Mouse (Mus musculus) embryonic facial prominence, embryonic 13.5 days (tissue): Measurements from ENCODE around the gene Fat4. TPM values are rescaled to one million over a fixed set of nuclear protein-coding genes. Genes with fewer than 3 reads are reported as not detected.
A peak's percentile ranks its signal among the peaks of the same experiment; 100 is the strongest.

ENCODE experiments used
- ATAC-seq: fragments of 200-750 bp; cut with Nextera tagmentation; 2 replicates; pipeline ENCODE4 v1.8.0; 2017; ENCODE audit warnings: low read depth; ENCODE audit not compliant: insufficient number of reproducible peaks, insufficient read depth, low FRiP score, low TSS enrichment
- H3K27ac ChIP-seq: fragments of 300-500 bp; sonication (generic); 2 replicates; pipeline ENCODE4 v1.5.1; 2015; ENCODE audit warnings: moderate library complexity, mild to moderate bottlenecking, inconsistent platforms
- H3K27me3 ChIP-seq: fragments of 300-500 bp; sonication (generic); 2 replicates; pipeline ENCODE4 v1.6.1; 2015; ENCODE audit warnings: mild to moderate bottlenecking, inconsistent platforms
- H3K36me3 ChIP-seq: fragments of 300-500 bp; sonication (generic); 2 replicates; pipeline ENCODE4 v1.6.1; 2015; ENCODE audit warnings: mild to moderate bottlenecking, inconsistent platforms
- H3K4me1 ChIP-seq: fragments of 300-500 bp; sonication (generic); 2 replicates; pipeline ENCODE4 v1.6.1; 2015; ENCODE audit warnings: inconsistent platforms
- H3K4me2 ChIP-seq: fragments of 300-500 bp; sonication (generic); 2 replicates; pipeline ENCODE4 v1.6.1; 2015; ENCODE audit warnings: moderate library complexity, mild to moderate bottlenecking, inconsistent platforms
- H3K4me3 ChIP-seq: fragments of 300-500 bp; sonication (generic); 2 replicates; pipeline ENCODE4 v1.5.1; 2015; ENCODE audit warnings: mild to moderate bottlenecking, inconsistent platforms
- H3K9ac ChIP-seq: fragments of 300-500 bp; sonication (generic); 2 replicates; pipeline ENCODE4 v1.6.1; 2015; ENCODE audit warnings: mild to moderate bottlenecking, inconsistent platforms
- H3K9me3 ChIP-seq: fragments of 300-500 bp; sonication (generic); 2 replicates; pipeline ENCODE4 v1.6.1; 2016; ENCODE audit warnings: inconsistent platforms
- WGBS: fragments of 180-500 bp; shearing (Covaris S2); methylation state at CpG from one replicate; pipeline ENCODE4 v1.1.7; 2015; ENCODE audit warnings: mixed read lengths; 5-methylcytosine and 5-hydroxymethylcytosine counted together
- polyA plus RNA-seq: library from polyadenylated mRNA; unstranded; fragments of >200 nt; fragmentation: Nextera tagmentation; extraction: Ambion mirVana; gene quantifications from 2 replicates; pipeline ENCODE4 v1.2.1, GENCODE M21; 2015

The Fat4 gene
- polyA plus RNA-seq, result 19.6 and 23.9 TPM in 2 replicates

DNA sequence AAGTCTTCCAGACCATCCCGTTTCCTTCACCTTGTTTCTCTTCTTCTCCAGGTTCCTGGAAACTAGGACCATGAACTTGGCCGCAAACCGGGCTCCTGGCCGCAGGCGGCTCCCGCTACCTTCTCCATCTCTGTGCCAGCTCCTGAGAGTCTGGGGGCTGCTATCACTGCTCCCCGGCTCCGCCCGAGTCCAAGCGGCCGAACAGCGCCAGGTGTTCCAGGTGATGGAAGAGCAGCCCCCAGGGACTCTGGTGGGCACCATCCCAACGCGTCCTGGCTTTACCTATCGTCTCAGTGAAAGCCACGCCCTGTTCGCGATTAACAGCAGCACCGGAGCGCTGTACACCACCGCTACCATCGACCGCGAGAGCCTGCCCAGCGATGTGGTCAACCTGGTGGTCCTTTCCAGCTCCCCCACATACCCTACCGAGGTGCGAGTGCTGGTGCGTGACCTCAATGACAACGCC lies at the start of gene Fat4:
Gene Fat4, plus strand, starts transcription at position 51 of the 466 bp plus-strand sequence.
- H3K4me3 ChIP-seq, result peak within 1 kb of the TSS; percentile 91
- peaks cover 44% of the 10 kb centered on the region for H3K4me1 ChIP-seq
- H3K9me3 ChIP-seq, result peaks cover 7% of the 10 kb centered on the region; the same call in 1 of the 2 replicates
- WGBS, result under 1% methylated on average over 29 of the region's 29 CpGs
- H3K27ac ChIP-seq, result peak within 1 kb of the TSS; percentile 99
- ATAC-seq, result no peak
- H3K36me3 ChIP-seq, result peaks cover 43% of the 10 kb centered on the region
- peak within 1 kb of the TSS; percentile 97 for H3K9ac ChIP-seq
- H3K27me3 ChIP-seq, result no peaks in the 10 kb centered on the region
- H3K4me2 ChIP-seq, result peak within 1 kb of the TSS; percentile 86

DNA sequence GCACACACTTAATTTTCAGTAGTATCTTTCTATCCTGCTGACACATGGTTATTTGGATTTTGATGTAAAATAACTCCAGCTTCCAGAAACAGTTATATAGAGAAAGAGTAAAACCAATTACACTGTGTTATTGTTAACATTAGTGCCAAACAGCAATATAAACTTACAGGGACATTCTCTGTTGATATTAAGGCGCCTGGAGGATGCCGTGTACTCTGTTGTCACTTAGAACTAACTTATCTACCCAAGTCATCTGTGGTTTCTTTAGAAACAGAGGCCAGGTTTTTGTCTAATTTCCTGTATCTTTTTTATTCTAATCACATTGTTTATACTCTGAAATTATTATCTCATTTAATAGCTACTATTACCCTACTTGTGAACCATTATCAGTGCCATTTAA lies 47.3 kb upstream of the Fat4 start:
- ATAC-seq, result no peak

GRCm38 (mm10) chr3:38843000-38843538 lies 43.7 kb upstream of the Fat4 start:
- no peak overlapping the region for H3K9ac ChIP-seq
- H3K4me3 ChIP-seq, result no peak overlapping the region
- peaks cover 18% of the 10 kb centered on the region for H3K4me1 ChIP-seq
- no peak overlapping the region for H3K27ac ChIP-seq
- H3K4me2 ChIP-seq, result no peak overlapping the region
- no peaks in the 10 kb centered on the region for H3K27me3 ChIP-seq
- no peak for ATAC-seq
- WGBS, result 62% methylated on average over 7 of the region's 7 CpGs
- H3K36me3 ChIP-seq, result no peaks in the 10 kb centered on the region
- H3K9me3 ChIP-seq, result peaks cover 5% of the 10 kb centered on the region; the same call in 1 of the 2 replicates

More for the DNA sequence above, 47.3 kb upstream of the Fat4 start:
- H3K27ac ChIP-seq, result no peak overlapping the region
- no peak overlapping the region for H3K4me3 ChIP-seq
- peaks cover 5% of the 10 kb centered on the region; the same call in 1 of the 2 replicates for H3K9me3 ChIP-seq
- no peak overlapping the region for H3K4me2 ChIP-seq
- no peak overlapping the region for H3K9ac ChIP-seq
- WGBS, result 55% methylated on average over 2 of the region's 2 CpGs
- no peaks in the 10 kb centered on the region for H3K36me3 ChIP-seq
- H3K27me3 ChIP-seq, result no peaks in the 10 kb centered on the region
- peaks cover 11% of the 10 kb centered on the region for H3K4me1 ChIP-seq

- Histone ChIP-seq H3K9me3 (peaks cover 5% of the 10 kb centered on the region; the same call in 1 of the 2 replicates), H3K36me3 (no peaks in the 10 kb centered on the region), H3K27me3 (no peaks in the 10 kb centered on the region), H3K4me1 (peaks cover 24% of the 10 kb centered on the region), H3K27ac (peak overlapping the region; percentile 8; the same call in 1 of the 2 replicates), H3K9ac (no peak overlapping the region), H3K4me2 (no peak overlapping the region), H3K4me3 (no peak overlapping the region)
- WGBS, result 27% methylated on average over 11 of the region's 11 CpGs
- ATAC-seq, result no peak
Observed at GRCm38 (mm10) chr3:38846602-38847382, 39.9 kb upstream of the Fat4 start.

GRCm38 (mm10) chr3:38849077-38849476 lies 37.7 kb upstream of the Fat4 start:
- peaks cover 24% of the 10 kb centered on the region for H3K4me1 ChIP-seq
- no peak overlapping the region for H3K4me2 ChIP-seq
- no peaks in the 10 kb centered on the region for H3K9me3 ChIP-seq
- no peaks in the 10 kb centered on the region for H3K36me3 ChIP-seq
- no peak overlapping the region for H3K4me3 ChIP-seq
- no peaks in the 10 kb centered on the region for H3K27me3 ChIP-seq
- H3K27ac ChIP-seq, result no peak overlapping the region
- WGBS, result 44% methylated on average over 3 of the region's 3 CpGs
- no peak overlapping the region for H3K9ac ChIP-seq
- no peak for ATAC-seq

DNA sequence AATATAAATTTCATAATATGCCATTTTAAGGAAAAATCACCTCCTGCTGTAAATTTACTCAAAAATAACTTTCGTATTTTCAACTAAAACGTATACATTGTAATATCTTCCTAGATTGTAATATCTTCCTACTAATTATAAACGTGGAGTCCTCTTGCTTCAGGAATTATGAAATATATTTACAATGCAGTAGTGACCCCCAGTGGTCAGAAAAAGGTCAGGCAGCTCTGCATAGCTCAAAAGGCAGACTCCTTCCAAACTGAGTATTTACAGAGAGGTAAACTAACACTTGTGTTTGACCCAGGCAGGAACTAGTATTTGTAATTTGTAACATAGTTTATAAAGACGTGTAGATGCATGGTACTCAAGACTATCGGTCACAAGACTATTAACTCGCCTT lies 37.2 kb upstream of the Fat4 start:
- H3K27me3 ChIP-seq, result no peaks in the 10 kb centered on the region
- H3K4me2 ChIP-seq, result no peak overlapping the region
- no peak overlapping the region for H3K27ac ChIP-seq
- no peaks in the 10 kb centered on the region for H3K9me3 ChIP-seq
- H3K36me3 ChIP-seq, result no peaks in the 10 kb centered on the region
- WGBS, result 21% methylated on average over 6 of the region's 6 CpGs
- H3K4me3 ChIP-seq, result no peak overlapping the region
- H3K9ac ChIP-seq, result no peak overlapping the region
- no peak for ATAC-seq
- peaks cover 24% of the 10 kb centered on the region for H3K4me1 ChIP-seq

DNA sequence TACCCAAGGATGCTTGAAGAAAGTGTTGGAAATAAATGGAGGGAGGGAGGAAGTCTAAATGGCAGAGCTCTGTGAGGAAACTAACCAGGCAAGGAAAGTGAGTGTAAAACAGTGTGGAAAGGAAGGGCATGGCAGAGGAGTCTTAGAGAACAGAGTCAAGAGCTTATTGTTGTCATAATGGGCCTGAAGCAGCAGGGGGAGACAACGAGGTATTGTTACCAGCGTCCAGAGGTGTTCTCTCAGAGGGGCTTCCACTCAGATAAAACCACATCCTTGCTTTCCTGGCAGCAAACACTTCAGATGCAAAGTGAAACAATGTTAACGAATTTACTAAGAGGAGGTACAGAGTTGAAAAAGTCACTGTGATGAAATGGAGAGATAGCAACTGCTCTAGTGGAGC lies 33.1 kb upstream of the Fat4 start:
- Histone ChIP-seq H3K36me3 (no peaks in the 10 kb centered on the region), H3K27me3 (no peaks in the 10 kb centered on the region), H3K4me3 (no peak overlapping the region), H3K9ac (no peak overlapping the region), H3K9me3 (no peaks in the 10 kb centered on the region), H3K4me2 (no peak overlapping the region), H3K27ac (no peak overlapping the region), H3K4me1 (peaks cover 5% of the 10 kb centered on the region)
- 25% methylated on average over 3 of the region's 3 CpGs for WGBS
- no peak for ATAC-seq

GRCm38 (mm10) chr3:38860683-38861082 lies 26.1 kb upstream of the Fat4 start:
- H3K36me3 ChIP-seq, result no peaks in the 10 kb centered on the region
- no peak overlapping the region for H3K4me2 ChIP-seq
- ATAC-seq, result no peak
- no peak overlapping the region for H3K4me3 ChIP-seq
- H3K9ac ChIP-seq, result no peak overlapping the region
- 0 out of 2 replicates have a peak, but pooled peaks cover 5% of the 10 kb centered on the region for H3K4me1 ChIP-seq
- WGBS, result 22% methylated on average over 5 of the region's 5 CpGs
- no peak overlapping the region for H3K27ac ChIP-seq
- H3K9me3 ChIP-seq, result no peaks in the 10 kb centered on the region
- no peaks in the 10 kb centered on the region for H3K27me3 ChIP-seq

- no peak overlapping the region for H3K4me3 ChIP-seq
- no peak for ATAC-seq
- H3K27me3 ChIP-seq, result no peaks in the 10 kb centered on the region
- no peak overlapping the region for H3K9ac ChIP-seq
- no peak overlapping the region for H3K27ac ChIP-seq
- no peak overlapping the region for H3K4me2 ChIP-seq
- 81% methylated on average over 2 of the region's 2 CpGs for WGBS
- no peaks in the 10 kb centered on the region for H3K9me3 ChIP-seq
- no peaks in the 10 kb centered on the region for H3K36me3 ChIP-seq
- H3K4me1 ChIP-seq, result 0 out of 2 replicates have a peak, but pooled peaks cover 6% of the 10 kb centered on the region
Observed at GRCm38 (mm10) chr3:38871291-38871690, 15.4 kb upstream of the Fat4 start.

- no peaks in the 10 kb centered on the region for H3K36me3 ChIP-seq
- no peak overlapping the region for H3K9ac ChIP-seq
- no peak overlapping the region for H3K27ac ChIP-seq
- peaks cover 4% of the 10 kb centered on the region for H3K9me3 ChIP-seq
- ATAC-seq, result no peak
- no peaks in the 10 kb centered on the region for H3K27me3 ChIP-seq
- no peak overlapping the region for H3K4me3 ChIP-seq
- H3K4me2 ChIP-seq, result no peak overlapping the region
- H3K4me1 ChIP-seq, result 0 out of 2 replicates have a peak, but pooled peaks cover 6% of the 10 kb centered on the region
- whole genome bisulfite sequencing, result 89% methylated on average over 2 of the region's 2 CpGs
Observed at GRCm38 (mm10) chr3:38875872-38876271, 10.9 kb upstream of the Fat4 start.

DNA sequence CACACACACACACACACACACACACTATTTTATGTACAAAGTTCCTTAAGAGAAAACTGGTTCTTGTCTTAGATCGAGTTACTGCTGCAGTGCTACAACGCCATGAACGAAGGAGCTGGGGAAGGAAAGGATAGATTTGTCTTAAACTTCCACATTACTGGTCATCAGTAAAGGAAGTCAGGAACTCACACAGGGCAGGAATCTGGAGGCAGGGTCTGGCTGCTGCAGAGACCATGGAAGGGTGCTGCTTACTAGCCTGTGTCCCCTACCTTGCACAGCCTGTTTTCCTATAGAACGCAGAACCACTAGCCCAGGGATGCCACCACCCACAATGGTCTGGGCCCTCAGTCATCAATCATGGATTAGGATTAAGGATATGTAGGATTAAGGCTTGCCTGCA lies 10.0 kb upstream of the Fat4 start:
- Histone ChIP-seq H3K4me1 (0 out of 2 replicates have a peak, but pooled peaks cover 6% of the 10 kb centered on the region), H3K4me2 (no peak overlapping the region), H3K9me3 (peaks cover 5% of the 10 kb centered on the region), H3K27ac (no peak overlapping the region), H3K9ac (no peak overlapping the region), H3K36me3 (no peaks in the 10 kb centered on the region), H3K4me3 (no peak overlapping the region), H3K27me3 (no peaks in the 10 kb centered on the region)
- ATAC-seq, result no peak
- 81% methylated on average over 4 of the region's 4 CpGs for WGBS

- Histone ChIP-seq H3K27ac (no peak overlapping the region), H3K9me3 (peaks cover 5% of the 10 kb centered on the region), H3K9ac (no peak overlapping the region), H3K4me2 (no peak overlapping the region), H3K4me1 (0 out of 2 replicates have a peak, but pooled peaks cover 8% of the 10 kb centered on the region), H3K27me3 (no peaks in the 10 kb centered on the region), H3K4me3 (no peak overlapping the region), H3K36me3 (peaks cover 2% of the 10 kb centered on the region; the same call in 1 of the 2 replicates)
- WGBS, result 48% methylated on average over 6 of the region's 6 CpGs
- ATAC-seq, result no peak
Observed at GRCm38 (mm10) chr3:38882778-38883177, 4.0 kb upstream of the Fat4 start.
